Mouse (Mus musculus): Measurements from ENCODE around the gene Klc1. TPM values are rescaled to one million over a fixed set of nuclear protein-coding genes. Genes with fewer than 3 reads are reported as not detected.
"Not testable (repeated sequence)": the region's sequence is repeated elsewhere in the genome, so short reads cannot be mapped to it uniquely, and the experiment has no call there.

Klc1 gene
- polyA plus RNA-seq, 1 experiment from 2014 or later: 137 TPM

DNA sequence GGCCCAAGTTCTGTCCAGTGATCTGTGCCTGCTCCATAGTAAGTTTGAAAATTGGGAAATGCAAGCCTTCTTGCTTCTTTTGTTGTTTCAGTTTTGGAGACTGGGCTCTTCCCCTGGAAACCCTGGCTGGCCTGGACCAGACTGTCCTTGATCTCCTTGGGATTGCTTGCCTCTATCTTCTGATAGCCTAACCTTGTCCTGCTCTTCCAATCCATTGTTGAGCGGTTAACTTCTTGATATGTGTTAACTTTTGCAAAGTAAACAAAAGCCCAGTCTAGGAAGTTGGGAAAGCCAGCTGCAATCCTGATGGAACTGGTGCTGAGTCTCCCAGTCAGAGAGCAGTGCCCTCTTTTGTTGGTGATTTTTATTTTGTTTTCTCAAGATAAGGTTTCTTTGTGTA, 30.7 kb upstream of the Klc1 start:
- H3K27ac ChIP-seq: no peak overlapping the region
- H3K4me3 ChIP-seq: no peak overlapping the region
- DNase-seq (ENCODE audit: extremely low spot score, low spot score): no peak
- WGBS: 97% methylated on average over 1 of the region's 1 CpGs
- H3K9me3 ChIP-seq: no peaks in the 10 kb centered on the region
- peaks cover 77% of the 10 kb centered on the region for H3K36me3 ChIP-seq (replicated peaks)
- peaks cover 8% of the 10 kb centered on the region for H3K27me3 ChIP-seq (ENCODE audit: poor library complexity, severe bottlenecking)
- peaks cover 36% of the 10 kb centered on the region for H3K4me1 ChIP-seq

- 34% methylated on average over 30 of the region's 30 CpGs for WGBS
- peak overlapping the region; percentile 54 for H3K27ac ChIP-seq
Observed at GRCm38 (mm10) chr12:111731822-111732807, 26.5 kb upstream of the Klc1 start.

GRCm38 (mm10) chr12:111732921-111733320, 25.7 kb upstream of the Klc1 start:
- WGBS: 69% methylated on average over 5 of the region's 5 CpGs
- Histone ChIP-seq H3K36me3 (replicated peaks) (peaks cover 35% of the 10 kb centered on the region), H3K9me3 (no peaks in the 10 kb centered on the region), H3K4me3 (no peak overlapping the region), H3K27ac (peak overlapping the region; percentile 54), H3K27me3 (ENCODE audit: poor library complexity, severe bottlenecking) (peaks cover 8% of the 10 kb centered on the region), H3K4me1 (peaks cover 15% of the 10 kb centered on the region)
- DNase-seq (ENCODE audit: extremely low spot score, low spot score): no peak

More at GRCm38 (mm10) chr12:111731822-111732807, 26.5 kb upstream of the Klc1 start:
- H3K4me3 ChIP-seq: peak overlapping the region; percentile 25
- H3K4me1 ChIP-seq: peaks cover 15% of the 10 kb centered on the region
- peaks cover 44% of the 10 kb centered on the region for H3K36me3 ChIP-seq (replicated peaks)
- H3K27me3 ChIP-seq (ENCODE audit: poor library complexity, severe bottlenecking): peaks cover 8% of the 10 kb centered on the region
- DNase-seq (ENCODE audit: extremely low spot score, low spot score): peak; percentile 86
- no peaks in the 10 kb centered on the region for H3K9me3 ChIP-seq

DNA sequence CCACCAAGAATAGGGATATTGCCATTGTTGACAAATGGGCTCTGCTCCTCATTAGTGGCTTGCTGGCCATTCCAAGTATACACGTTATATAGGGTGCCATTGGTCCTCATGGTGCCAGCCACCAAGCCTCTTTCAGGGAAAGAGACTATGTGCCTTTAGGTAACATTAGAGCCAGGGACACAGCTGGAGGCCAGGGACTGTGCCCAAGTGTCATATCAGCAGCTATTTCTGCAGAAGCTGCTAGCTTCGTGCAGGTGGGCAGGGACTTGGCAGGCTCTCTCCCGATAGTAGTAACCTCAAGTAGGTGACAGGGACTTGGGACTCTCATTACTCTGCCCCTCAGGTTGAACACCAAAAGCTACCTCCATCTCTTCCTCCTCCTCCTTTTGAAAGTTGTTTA, 23.7 kb upstream of the Klc1 start:
- no peak overlapping the region for H3K27ac ChIP-seq
- H3K9me3 ChIP-seq: no peaks in the 10 kb centered on the region
- WGBS: 97% methylated on average over 3 of the region's 3 CpGs
- peaks cover 8% of the 10 kb centered on the region for H3K27me3 ChIP-seq (ENCODE audit: poor library complexity, severe bottlenecking)
- H3K4me1 ChIP-seq: peaks cover 15% of the 10 kb centered on the region
- H3K36me3 ChIP-seq (replicated peaks): peaks cover 23% of the 10 kb centered on the region
- DNase-seq (ENCODE audit: extremely low spot score, low spot score): no peak
- H3K4me3 ChIP-seq: no peak overlapping the region

DNA sequence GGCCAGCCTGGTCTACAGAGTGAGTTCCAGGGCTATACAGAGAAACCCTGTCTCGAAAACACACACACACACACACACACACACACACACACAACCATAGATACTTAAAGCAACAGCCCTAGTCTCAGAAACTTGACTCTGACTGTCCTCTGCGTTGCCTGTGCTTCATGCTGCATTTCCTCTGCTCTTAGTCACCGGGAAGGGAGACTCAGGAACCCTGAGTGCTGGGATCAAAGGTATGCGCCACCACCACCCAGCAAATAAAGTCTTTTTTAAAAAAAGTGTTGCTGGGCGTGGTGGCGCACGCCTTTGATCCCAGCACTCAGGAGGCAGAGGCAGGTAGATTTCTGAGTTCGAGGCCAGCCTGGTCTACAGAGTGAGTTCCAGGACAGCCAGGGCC, 22.0 kb upstream of the Klc1 start:
- WGBS: 88% methylated on average over 8 of the region's 8 CpGs
- DNase-seq (ENCODE audit: extremely low spot score, low spot score): not testable (repeated sequence)
- peaks cover 15% of the 10 kb centered on the region for H3K4me1 ChIP-seq

DNA sequence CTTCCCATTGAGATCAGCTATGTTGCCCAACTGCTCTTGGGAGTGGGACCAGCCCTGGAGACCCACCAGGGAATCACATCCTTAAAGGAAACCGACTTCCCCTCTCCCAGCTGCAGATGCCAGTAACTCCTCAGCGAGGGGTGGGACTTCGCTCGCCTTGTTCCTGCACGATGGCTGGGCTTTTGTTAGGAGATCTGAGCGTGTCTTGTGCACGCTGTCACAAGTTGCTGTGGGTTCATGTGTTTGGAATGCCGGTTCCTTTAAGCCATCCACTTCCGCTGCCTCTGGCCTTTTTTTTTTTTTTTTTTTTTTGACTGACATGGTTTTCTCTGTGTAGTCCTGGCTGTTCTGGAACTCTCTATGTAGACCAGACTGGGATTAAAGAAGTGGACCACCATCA, 21.3 kb upstream of the Klc1 start:
- Histone ChIP-seq H3K4me3 (no peak overlapping the region), H3K27ac (no peak overlapping the region), H3K36me3 (replicated peaks) (peaks cover 12% of the 10 kb centered on the region), H3K9me3 (no peaks in the 10 kb centered on the region), H3K27me3 (ENCODE audit: poor library complexity, severe bottlenecking) (no peaks in the 10 kb centered on the region), H3K4me1 (peaks cover 8% of the 10 kb centered on the region)
- no peak for DNase-seq (ENCODE audit: extremely low spot score, low spot score)
- 66% methylated on average over 9 of the region's 9 CpGs for WGBS

More for the DNA sequence above, 22.0 kb upstream of the Klc1 start:
- not testable (repeated sequence) for H3K4me3 ChIP-seq; H3K27ac ChIP-seq; H3K9me3 ChIP-seq; H3K27me3 ChIP-seq (ENCODE audit: poor library complexity, severe bottlenecking)
- peaks cover 15% of the 10 kb centered on the region for H3K36me3 ChIP-seq (replicated peaks)

DNA sequence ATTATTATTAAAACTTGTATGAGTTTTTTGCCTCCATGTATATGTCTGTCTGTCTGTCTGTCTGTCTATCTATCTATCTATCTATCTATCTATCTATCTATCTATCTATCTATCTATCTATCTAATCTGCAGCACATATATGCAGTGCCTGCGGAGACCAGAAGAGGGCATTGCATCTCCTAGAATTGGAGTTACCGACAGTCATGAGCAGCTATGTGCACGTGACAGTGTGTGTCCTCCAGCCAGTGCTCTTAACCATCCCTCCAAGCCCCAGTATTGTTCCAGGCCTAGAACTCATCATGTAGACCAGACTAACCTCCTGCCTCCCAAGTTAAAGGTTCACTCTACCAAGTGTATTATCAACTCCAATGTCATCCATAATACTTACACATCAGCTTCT, 19.9 kb upstream of the Klc1 start:
- H3K27ac ChIP-seq: no peak overlapping the region
- H3K4me1 ChIP-seq: no peaks in the 10 kb centered on the region
- 10% methylated on average over 3 of the region's 3 CpGs for WGBS
- H3K4me3 ChIP-seq: no peak overlapping the region
- peaks cover 6% of the 10 kb centered on the region for H3K36me3 ChIP-seq (replicated peaks)
- H3K9me3 ChIP-seq: no peaks in the 10 kb centered on the region
- no peaks in the 10 kb centered on the region for H3K27me3 ChIP-seq (ENCODE audit: poor library complexity, severe bottlenecking)
- peak; percentile 53 for DNase-seq (ENCODE audit: extremely low spot score, low spot score)

DNA sequence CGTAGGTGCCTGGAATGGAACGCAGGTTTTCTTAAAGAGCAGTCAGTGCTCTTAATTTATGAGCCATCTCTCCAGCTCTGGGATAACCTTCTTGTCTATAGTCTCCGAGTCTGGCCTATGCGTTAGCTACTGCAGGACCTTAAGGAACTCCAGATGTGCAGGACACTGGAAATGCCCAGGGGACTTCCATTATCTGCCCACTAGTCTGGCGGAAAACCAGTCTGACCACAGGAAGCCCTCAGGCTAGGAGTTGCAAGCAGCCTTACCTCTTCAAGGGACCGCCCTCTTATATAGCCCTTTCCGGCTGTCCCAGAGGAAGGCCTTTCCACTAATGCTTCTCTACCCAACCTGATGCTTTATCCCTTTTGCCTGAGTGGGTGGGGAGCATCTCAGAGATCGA, 17.3 kb upstream of the Klc1 start:
- DNase-seq (ENCODE audit: extremely low spot score, low spot score): no peak
- H3K27me3 ChIP-seq (ENCODE audit: poor library complexity, severe bottlenecking): no peaks in the 10 kb centered on the region
- peaks cover 5% of the 10 kb centered on the region for H3K4me1 ChIP-seq
- no peaks in the 10 kb centered on the region for H3K9me3 ChIP-seq
- no peak overlapping the region for H3K27ac ChIP-seq
- WGBS: 77% methylated on average over 8 of the region's 8 CpGs
- peaks cover 6% of the 10 kb centered on the region; the same call in 1 of the 2 replicates for H3K36me3 ChIP-seq (replicated peaks)
- H3K4me3 ChIP-seq: no peak overlapping the region

- Histone ChIP-seq H3K4me1 (peaks cover 6% of the 10 kb centered on the region), H3K9me3 (no peaks in the 10 kb centered on the region), H3K4me3 (no peak overlapping the region), H3K27me3 (ENCODE audit: poor library complexity, severe bottlenecking) (no peaks in the 10 kb centered on the region), H3K27ac (no peak overlapping the region), H3K36me3 (replicated peaks) (peaks cover 6% of the 10 kb centered on the region; the same call in 1 of the 2 replicates)
- DNase-seq (ENCODE audit: extremely low spot score, low spot score): no peak
- 87% methylated on average over 2 of the region's 2 CpGs for WGBS
Observed at GRCm38 (mm10) chr12:111743419-111743818, 15.2 kb upstream of the Klc1 start.

DNA sequence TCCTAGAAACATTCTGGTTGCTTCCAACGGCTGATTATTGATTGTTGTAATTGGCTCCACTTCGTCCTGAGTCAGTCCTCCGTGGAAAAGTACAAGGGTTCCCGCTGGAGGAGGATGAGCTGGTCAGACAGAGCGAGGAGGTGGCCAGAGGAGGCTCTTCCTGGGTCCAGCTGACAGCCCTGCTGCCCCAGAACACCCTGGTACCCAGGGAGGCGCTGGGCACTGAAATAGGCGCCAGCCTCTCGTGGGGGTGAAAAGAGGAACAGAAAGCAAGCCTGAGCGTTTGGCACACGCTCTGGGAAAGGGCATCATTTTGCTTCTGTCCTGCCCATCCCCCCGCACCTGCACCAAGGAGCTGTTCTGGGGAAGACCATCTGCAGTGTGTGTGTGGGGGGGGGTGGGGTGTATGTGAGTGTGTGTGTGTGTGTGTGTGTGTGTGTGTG, 14.6 kb upstream of the Klc1 start:
- WGBS: 90% methylated on average over 11 of the region's 11 CpGs
- H3K9me3 ChIP-seq: no peaks in the 10 kb centered on the region
- peaks cover 6% of the 10 kb centered on the region for H3K4me1 ChIP-seq
- H3K27me3 ChIP-seq (ENCODE audit: poor library complexity, severe bottlenecking): no peaks in the 10 kb centered on the region
- DNase-seq (ENCODE audit: extremely low spot score, low spot score): no peak
- H3K36me3 ChIP-seq (replicated peaks): peaks cover 6% of the 10 kb centered on the region; the same call in 1 of the 2 replicates
- H3K4me3 ChIP-seq: no peak overlapping the region
- H3K27ac ChIP-seq: no peak overlapping the region

DNA sequence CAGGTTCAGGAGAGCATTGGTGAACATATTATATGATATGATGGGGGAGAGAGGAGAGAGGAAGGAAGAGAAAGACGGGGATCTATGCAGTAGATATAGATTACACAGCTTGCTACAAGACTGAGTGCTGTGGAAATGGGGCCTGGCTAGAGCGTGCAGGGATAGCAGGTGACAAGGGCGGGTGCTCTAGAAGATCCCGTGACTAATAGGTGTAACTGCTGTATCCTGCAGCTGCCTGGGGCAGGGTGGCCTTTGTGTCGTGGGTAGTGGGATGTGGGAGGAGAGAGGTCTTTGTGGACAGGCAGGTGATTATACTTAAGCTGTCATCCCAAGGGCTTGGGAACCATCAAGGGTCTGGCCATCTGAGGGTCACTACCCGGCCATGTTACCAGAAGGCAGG, 13.4 kb upstream of the Klc1 start:
- no peak for DNase-seq (ENCODE audit: extremely low spot score, low spot score)
- no peaks in the 10 kb centered on the region for H3K27me3 ChIP-seq (ENCODE audit: poor library complexity, severe bottlenecking)
- H3K27ac ChIP-seq: no peak overlapping the region; the same call in 1 of the 2 replicates
- 78% methylated on average over 6 of the region's 6 CpGs for WGBS
- H3K4me1 ChIP-seq: peaks cover 6% of the 10 kb centered on the region
- no peaks in the 10 kb centered on the region for H3K36me3 ChIP-seq (replicated peaks)
- no peak overlapping the region for H3K4me3 ChIP-seq
- H3K9me3 ChIP-seq: no peaks in the 10 kb centered on the region

DNA sequence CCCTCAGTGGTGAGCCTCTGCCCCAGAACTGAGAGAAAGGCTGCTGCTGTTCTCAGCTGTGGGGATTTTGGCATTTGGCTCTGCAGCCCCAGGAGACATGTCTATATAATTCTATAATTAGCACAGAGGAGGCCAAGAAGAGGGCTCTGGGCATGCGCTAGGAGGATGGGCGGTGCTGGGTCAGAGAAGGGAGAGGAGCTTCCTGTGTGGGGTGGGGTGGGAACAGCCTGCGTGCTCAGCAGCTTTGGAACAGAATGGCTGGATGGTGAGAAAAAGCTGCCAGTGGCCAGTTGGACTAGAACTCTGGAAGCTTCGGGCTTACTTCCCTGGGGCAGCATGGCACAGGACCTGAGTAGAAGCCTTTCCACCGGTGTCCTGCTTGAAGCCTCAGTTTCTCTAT, 12.6 kb upstream of the Klc1 start:
- Histone ChIP-seq H3K9me3 (no peaks in the 10 kb centered on the region), H3K27me3 (ENCODE audit: poor library complexity, severe bottlenecking) (no peaks in the 10 kb centered on the region), H3K4me3 (no peak overlapping the region), H3K4me1 (peaks cover 6% of the 10 kb centered on the region), H3K27ac (peak overlapping the region; percentile 37; the same call in 1 of the 2 replicates), H3K36me3 (replicated peaks) (no peaks in the 10 kb centered on the region)
- WGBS: 86% methylated on average over 5 of the region's 5 CpGs
- DNase-seq (ENCODE audit: extremely low spot score, low spot score): no peak

GRCm38 (mm10) chr12:111747421-111747820, 11.2 kb upstream of the Klc1 start:
- Histone ChIP-seq H3K27ac (no peak overlapping the region), H3K4me3 (no peak overlapping the region), H3K27me3 (ENCODE audit: poor library complexity, severe bottlenecking) (no peaks in the 10 kb centered on the region), H3K4me1 (peaks cover 6% of the 10 kb centered on the region), H3K9me3 (no peaks in the 10 kb centered on the region), H3K36me3 (replicated peaks) (no peaks in the 10 kb centered on the region)
- no peak for DNase-seq (ENCODE audit: extremely low spot score, low spot score)
- 86% methylated on average over 7 of the region's 7 CpGs for WGBS

All from forebrain, embryonic 10.5 days (tissue).